7 mouse cellular contexts compared by ENCODE assay signal in genomic region chr15:25940397-25941377, GRCm38 (mm10). TPM values are rescaled to one million over a fixed set of nuclear protein-coding genes. Genes with fewer than 3 reads are reported as not detected.
DNase-seq lines count a peak whose midpoint lies in the region; ATAC-seq and TF ChIP-seq lines count a peak whose summit lies in the region.

No protein-coding gene starts in this region.

- no peak for DNase-seq in ES-E14 (ENCODE audit: low read depth, low spot score)
- DNase-seq in adrenal gland, postnatal 25 days = peak; percentile 34
- DNase-seq in heart, adult 9 months (ENCODE audit: low spot score in 2 of 2) = peak; percentile 65 to 68
- peak; percentile 43 for DNase-seq in kidney, postnatal 10 days
- DNase-seq in thymus, postnatal 14 days = no peak
- DNase-seq in T-cell, adult 2 months (ENCODE audit: low spot score) = no peak

- in situ Hi-C loops in ES-E14 (cut with MboI; ENCODE audit: low sequenced_read_pairs in 2 of 2, unreplicated experiment in 2 of 2) = no loop called here

- no peaks in the 10 kb centered on the region for H3K36me3 ChIP-seq in ES-E14 (ENCODE audit: control insufficient read depth, insufficient read depth, low read length, poor library complexity, severe bottlenecking)

- H3K9me3 ChIP-seq in ES-E14 (ENCODE audit: control insufficient read depth, insufficient read depth, low read depth, low read length) = no peaks in the 10 kb centered on the region

- H3K9ac ChIP-seq in ES-E14 (ENCODE audit: insufficient read depth, low read depth, low read length, poor library complexity, severe bottlenecking) = no peak overlapping the region

- ATAC-seq in megakaryocyte progenitor cell, adult 5-6 weeks (replicated peaks; ENCODE audit: poor library complexity) = peak; percentile 68

- no peaks in the 10 kb centered on the region for H3K4me1 ChIP-seq in ES-E14 (ENCODE audit: control insufficient read depth in 2 of 2, insufficient read depth in 2 of 2, low read length in 2 of 2, poor library complexity in 1 of 2)

- no peak overlapping the region for H3K27ac ChIP-seq in ES-E14 (ENCODE audit: insufficient read depth, low read depth, low read length, poor library complexity, severe bottlenecking)

- 0 out of 4 replicates have a peak overlapping the region, but pooled peaks have one; percentile 2 for H3K4me3 ChIP-seq in ES-E14 (ENCODE audit: insufficient read depth in 1 of 2, low read depth in 1 of 2, low read length in 2 of 2, poor library complexity in 1 of 2, severe bottlenecking in 1 of 2)

TF ChIP-seq in ES-E14, 5 proteins besides CTCF, POLR2A, EP300 and RAD21:
- TF ChIP-seq CHD2 (IDR thresholded peaks at IDR 0.05; ENCODE audit: low read depth, low read length) (no peak), ZNF384 (IDR thresholded peaks at IDR 0.05; ENCODE audit: low read depth, low read length) (no peak)

RNA-seq across cellular contexts. Expression of gene Zfp622, which starts 43.5 kb away (rescaled TPM):
- 53.2 and 65.9 TPM in 2 replicates for total RNA-seq in ES-E14 (2012; rRNA removed)
- 36.5 and 42.5 TPM in 2 replicates for total RNA-seq in adrenal gland, postnatal 25 days (2021)
- 53.3 and 53.8 TPM in 2 replicates for total RNA-seq in megakaryocyte progenitor cell, adult 5-6 weeks (2015)
- 87.6 and 111 TPM in 2 replicates for total RNA-seq in megakaryocyte progenitor cell, adult 5-6 weeks (2017)

Comparison
In these comparisons a context has a peak if more than half of its experiments do, and no peak if none do; other contexts are left out.
1. DNase-seq: peak in adrenal gland, postnatal 25 days (single experiment), heart, adult 9 months (2 of 2) and kidney, postnatal 10 days (single experiment); none in ES-E14 (single experiment), thymus, postnatal 14 days (single experiment) and T-cell, adult 2 months (single experiment).